Mouse (Mus musculus): Measurements from ENCODE around the gene Hecw2. TPM values are rescaled to one million over a fixed set of nuclear protein-coding genes. Genes with fewer than 3 reads are reported as not detected.

Hecw2 gene
- polyA plus RNA-seq, 1 experiment from 2014 or later, result 0.85 TPM

DNA sequence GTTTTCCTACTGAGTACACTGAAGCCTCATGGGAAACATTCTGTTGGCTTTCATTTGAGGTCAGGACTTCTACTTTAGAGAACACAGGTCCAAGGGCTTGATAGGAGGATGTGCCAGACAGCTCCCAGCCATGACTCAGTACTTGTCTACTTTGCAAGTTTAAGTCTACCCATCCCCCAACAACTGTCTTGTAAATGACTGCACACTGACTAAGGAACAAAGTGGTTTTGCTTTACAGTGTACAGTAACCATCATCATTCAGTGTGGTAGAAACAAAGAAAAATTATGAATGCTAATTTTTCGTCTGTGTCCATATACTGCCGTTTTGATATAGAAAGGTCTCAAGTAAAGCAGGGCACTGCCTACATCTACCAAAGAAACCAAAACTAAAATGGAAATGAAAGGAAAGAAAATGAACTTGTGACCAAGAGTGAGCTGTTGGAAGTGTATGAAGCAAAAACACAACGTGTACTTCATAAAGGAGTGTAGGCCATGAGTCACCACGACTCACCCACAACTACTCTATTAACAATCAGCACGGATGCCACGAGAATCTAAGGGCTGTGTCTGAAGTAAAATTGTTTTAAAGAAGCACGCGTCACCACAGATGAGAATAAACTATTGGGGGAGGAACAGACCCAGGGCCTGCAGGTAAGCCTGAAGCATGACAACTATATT, 356.6 kb downstream of the Hecw2 start:
- DNase-seq (ENCODE audit: low spot score), result no peak

DNA sequence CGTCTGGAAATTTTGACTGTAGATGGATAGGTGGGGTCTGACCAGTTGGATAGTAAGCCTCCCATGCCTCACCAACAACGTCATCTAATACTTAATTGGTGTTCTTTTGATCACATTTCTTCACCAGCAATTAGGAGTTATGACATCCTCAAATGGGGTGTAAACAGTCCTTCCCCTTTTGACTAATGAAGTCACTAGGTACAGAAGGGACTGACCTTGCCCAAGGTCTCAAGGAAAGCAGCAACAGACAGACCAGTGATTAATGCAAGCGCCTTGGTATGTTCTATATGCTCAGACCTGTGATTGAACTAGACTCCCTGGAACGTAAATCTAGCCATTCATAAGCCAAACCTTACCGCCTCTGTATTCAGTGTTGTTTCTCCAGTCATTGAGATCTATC, 364.7 kb downstream of the Hecw2 start:
- DNase-seq (ENCODE audit: low spot score), result no peak

DNA sequence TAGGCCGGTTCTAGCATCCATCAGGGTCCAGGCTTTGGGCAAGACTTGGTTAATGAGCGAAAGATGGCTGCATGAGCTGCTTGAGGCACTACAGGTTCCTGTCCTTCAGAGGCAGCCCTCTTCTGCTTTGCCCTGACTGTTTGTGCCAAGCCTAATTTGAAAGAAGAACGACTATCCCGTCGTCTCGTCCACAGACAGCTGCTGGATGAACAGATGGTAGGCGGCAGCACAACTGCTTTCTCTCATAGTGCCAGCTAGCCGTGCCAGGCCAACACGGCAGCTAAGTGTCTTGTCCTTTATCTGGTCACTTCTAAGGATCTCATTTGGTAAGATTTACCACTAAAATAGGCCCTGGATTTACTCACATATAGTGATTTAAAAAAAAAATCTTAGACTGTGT, 365.9 kb downstream of the Hecw2 start:
- DNase-seq (ENCODE audit: low spot score), result no peak

DNA sequence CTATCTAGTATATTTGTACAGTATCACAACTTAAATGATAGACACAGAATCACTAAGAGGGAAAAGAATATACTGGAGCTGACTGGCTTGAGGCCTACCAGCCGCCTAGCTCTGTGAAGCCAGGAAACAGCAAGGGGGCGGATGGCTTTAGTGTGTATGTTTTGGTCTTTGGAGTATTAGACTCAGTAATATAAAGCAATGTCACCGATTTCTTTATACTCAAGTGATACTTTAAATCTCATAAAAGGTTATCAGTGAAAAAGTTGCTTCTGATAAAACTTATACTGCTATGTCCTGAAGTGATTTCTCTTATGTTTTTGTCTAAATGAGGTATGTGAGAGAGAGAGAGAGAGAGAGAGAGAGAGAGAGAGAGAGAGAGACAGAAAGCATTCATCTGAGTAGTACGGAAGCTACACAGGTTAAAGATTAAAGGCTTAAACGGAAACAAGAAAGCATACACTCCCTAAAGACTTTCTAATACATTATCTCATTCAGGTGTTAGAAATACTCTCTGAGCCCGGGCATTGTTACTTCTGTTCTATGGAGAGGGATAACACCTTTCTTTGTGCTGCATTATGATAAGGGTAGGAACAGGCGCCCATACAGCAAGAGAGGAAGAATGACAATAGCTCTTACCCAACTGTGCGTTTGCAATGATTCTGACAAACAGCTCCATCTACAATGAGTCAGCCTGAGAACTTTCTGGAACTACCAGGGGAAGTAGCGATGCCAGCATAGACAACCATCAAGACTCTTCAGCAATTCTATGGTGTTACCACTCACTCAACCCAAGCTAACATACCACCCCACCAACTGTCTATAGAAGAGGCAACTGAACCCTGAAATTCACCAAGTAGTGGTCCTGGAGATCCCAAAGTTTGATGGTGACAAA, 370.3 kb downstream of the Hecw2 start:
- no peak for DNase-seq (ENCODE audit: low spot score)

DNA sequence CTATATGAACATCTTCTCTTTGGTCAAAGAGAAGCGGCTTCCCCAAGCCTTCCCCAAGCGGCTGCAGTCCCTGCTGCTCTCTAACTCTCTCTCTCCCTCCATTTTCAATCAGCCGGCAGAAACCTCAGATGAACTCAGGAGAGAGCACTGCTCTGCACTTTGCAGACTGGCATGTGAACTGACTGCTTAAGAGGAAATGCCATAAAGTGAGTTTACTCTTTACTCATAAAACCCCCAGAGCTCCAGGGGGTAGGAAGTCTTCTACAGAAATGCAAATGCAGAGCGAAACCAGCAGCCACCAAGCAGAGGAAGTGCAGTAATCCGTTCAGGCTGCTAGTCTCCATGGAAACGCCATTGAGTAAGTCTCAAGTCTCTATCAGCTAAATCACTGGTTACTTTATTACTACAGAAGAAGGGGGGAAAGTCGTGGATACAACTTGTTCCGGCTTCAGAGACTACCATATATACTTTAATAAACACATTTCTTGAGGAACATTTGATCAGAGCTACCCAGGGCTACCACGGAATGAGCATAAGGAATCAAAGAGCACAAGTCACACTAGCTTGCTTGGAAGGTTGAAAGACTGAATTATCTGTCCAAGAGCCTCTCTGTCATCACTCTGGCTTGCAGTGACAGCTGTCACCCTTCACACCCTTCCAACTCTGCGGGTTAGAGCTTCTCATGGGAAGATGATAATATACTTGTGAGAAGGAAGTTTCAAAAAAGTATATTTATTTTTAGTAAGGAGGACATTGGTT, 371.1 kb downstream of the Hecw2 start:
- DNase-seq (ENCODE audit: low spot score), result peak; percentile 79

DNA sequence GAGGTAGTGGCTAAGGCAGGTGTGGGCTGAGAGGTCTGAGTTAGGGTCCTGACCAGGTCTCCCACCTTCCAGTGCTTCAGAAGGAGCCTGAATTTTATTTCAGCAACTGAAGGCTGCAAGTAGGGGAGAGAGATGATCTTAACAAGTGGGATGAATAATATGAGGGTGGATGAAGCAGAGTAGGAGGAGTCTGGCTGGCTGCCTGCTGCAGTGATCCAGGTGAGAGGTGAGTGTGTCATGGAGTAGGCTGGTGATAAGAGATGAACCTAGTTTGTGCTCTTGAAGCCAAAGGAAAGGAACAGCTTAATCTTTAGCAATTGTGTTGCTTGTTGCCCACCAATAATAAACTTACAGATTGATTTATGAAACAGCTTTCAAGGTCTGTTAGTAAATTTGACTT, 373.0 kb downstream of the Hecw2 start:
- no peak for DNase-seq (ENCODE audit: low spot score)

DNA sequence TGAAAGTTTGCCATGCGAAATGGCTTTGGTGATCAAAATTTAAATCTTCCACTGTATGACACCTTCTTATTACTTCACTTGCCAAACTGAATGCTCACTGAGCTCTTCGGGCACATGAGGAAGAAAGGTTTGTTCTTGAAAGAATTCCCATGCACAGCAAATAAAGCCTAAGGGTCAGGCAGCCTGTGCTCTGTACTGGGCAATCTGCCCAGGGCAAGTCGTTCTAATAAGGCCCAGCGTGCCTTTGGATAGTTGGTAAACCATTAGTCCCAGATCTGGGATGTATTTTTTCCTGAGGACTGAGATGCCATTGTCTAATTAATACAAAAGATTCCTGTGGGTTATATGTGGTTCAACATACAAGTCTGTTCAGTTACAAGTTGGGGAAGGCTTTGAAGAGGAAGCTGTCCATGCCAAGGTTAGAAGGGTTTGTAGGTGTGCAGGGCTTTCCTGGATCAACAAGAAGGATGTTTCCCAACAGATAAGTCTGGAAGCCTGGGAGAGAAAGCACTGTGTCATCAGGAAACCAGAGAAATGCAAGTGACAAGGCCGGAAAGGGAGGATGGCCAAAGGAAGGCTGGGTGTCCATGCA, 374.8 kb downstream of the Hecw2 start:
- DNase-seq (ENCODE audit: low spot score), result no peak

DNA sequence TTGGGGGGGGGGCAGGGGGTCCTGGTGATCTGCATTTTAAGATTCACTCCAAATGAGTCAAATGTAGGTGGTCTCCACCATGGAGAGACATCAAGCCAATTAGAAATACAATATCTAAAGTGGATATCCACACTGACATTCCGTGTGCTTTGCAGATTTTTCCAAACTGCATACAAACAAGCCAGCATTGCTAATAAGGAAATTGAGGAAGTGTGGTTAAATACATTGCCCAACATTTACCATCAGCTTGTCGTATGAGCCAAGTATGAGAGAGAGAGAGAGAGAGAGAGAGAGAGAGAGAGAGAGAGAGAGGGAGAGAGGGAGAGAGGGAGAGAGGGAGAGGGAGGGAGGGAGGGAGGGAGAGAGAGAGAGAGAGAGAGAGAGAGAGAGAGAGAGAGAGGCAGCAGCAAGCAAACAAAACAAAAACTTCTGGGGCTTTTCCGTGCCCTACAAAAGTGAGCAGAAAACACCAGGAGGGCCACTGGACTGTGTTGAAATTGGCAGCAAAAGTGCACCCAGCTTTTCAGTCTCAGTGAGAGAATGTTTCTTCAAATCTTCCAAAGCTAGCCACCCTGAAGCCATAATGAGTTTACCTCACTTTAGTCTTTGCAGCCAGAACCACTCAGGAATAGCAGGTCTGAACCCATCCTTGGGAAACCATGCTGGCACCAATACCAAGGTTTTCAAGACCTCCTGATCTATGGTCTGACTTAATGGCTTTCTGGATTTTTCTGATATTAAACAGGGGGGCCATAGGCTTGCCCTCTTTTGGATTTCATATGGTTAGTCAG, 376.7 kb downstream of the Hecw2 start:
- no peak for DNase-seq (ENCODE audit: low spot score)

DNA sequence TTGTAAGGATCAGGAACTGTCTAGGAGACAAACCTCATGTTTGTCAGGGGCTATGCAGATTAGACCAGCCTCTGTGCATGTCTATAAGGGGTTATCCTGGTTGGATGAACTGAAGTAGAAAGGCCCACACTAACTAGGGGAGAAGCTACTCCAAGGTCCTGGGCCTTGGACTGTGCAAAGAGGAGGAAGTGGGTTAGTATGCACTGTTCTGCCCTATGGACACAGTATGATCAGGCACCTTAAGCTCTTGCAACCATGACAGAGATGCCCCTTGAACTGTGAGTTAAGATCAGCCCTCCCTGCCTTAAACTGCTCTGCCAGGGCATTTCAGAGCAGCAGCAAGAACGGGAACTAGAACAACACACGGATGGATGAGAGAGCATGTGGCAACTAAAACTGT, 378.6 kb downstream of the Hecw2 start:
- no peak for DNase-seq (ENCODE audit: low spot score)

DNA sequence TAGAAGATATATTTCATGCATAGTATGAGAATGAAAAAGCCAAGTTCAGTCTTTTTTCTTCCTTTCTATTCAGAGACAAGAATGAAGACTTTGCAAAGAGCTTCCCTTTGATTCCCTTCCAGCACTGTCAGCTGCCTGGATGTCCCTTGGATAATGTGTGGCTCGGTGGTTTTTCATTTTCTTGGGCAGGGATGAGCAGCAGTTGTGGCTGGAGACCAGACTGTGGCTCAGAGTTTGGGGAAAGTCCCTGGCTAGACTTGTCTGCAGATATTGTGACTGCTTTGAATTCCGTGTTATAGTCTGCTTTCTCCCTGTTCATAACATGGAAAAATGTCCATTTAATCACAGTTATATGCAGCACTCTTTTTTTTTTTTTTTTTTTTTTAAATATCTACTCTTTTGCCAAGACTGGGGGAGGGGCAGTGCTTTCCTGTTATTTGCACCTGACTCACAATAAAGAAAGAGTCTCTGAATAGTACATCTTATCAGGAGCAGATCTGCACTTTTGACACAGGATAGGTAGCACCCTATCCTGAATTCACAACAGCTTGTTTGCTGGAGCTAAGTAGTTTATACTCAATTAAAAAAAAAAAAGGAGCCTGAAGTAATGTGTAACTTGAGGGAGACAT, 380.8 kb downstream of the Hecw2 start:
- DNase-seq (ENCODE audit: low spot score), result no peak

DNA sequence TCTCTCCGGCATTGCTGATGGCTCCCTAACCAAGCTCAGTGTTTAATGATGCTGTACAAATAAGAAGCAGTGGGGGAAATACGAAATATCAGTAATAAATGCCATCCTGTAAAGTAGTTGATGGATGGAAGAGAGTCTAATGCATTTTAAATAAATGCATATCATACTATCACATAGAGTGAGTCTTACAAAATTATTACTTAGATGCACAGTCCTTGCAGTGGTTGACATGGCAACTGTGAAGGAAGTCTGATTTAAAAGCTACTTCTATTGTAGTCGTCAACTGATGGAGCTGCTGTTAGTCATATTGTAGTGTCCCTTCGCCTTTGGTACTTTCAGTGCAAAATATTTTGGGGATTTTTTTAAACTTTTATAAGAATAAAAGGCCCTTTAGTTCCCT, 383.0 kb downstream of the Hecw2 start:
- DNase-seq (ENCODE audit: low spot score), result no peak

DNA sequence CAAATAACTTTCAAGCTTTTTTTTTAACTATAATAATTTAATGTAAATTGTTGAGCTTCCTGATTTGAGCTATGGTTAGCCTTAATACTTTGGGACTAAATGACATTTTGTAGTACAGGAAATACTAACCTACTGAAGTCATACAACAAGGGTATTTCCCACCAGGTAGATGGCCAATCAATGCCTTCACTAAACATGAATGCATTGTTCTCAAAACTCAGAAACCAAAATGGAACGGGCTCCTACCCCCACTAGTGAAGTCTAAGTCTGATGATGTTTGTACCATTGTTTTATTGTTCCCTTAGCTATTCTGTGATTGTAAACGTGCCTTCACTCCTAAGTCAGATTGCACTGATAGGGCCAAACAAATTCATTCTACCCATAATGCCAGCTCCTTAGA, 386.7 kb downstream of the Hecw2 start:
- no peak for DNase-seq (ENCODE audit: low spot score)

DNA sequence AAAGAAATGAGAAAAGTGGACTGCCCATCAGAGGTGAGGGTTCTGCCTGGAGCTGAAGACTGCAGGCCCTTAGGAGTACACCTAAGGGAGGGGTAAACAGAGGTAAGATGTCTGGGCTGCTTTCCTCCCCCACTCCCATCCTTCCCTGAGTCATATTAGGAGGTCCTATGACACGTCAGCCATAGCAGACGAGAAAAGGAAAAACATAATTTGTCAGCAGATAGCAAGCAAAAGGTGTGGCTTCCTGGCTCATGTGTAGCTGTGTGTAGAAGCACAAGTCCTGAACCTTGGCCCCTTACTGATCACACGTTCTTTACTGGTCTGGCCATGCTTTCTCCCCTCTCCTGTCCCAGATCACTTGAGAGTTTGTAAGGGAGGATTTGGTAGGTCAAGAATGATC, 397.2 kb downstream of the Hecw2 start:
- DNase-seq (ENCODE audit: low spot score), result no peak

DNA sequence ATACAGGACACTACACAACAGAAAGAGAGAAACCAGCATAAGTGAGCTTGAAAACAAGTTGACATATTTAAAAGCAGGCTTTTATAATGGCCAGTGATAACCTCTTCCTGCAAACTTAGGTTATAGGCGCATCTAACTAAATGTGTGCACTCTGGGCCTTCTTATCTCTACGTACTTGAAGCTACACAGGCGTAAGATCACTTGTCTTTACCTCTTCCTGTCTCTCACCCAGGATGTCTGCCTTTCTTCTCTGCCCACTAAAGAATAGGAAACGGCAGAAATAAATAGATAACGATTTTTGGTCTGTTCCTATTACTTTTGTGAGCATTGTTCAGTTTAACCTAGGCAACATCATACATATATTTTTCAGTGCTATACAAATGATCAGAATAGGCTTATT, 397.9 kb downstream of the Hecw2 start:
- DNase-seq (ENCODE audit: low spot score), result peak; percentile 44

DNA sequence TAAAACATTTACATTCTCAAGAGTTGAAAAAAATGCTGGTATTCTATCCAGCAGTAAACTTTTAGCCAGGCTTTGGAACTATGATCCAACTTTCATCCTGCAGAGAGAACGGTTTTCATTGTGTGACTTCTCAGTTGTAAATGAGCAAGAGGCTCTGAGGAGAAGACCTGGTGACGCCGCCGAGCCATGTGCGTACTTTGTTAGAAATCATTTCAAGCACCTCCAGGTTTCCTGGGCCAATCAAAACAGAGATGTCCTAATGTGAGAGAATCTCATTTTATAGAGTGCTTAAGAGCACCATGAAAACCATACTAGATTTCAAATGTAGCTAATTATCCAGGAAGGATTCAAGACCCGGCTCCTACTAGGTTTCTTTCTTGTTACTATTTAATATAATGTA, 398.7 kb downstream of the Hecw2 start:
- no peak for DNase-seq (ENCODE audit: low spot score)

DNA sequence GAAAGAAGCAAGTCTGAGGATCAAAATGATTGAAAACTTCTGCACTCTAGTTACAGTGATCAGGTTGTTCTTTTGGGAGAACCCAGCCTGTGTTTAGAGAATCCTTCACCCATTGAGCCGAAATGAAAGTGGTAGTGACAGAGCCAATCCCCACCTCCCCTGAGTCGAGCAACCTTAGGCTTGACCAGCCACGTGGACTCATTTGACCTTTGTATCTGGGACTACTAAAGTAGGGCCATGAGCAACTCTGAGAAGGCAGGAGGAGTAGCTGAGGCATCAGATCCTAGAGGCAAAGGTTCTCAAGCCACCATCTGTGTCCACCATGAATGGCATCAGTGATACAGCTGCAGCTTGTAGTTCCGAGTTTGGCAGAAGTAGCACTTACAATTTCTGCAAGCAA, 399.4 kb downstream of the Hecw2 start:
- DNase-seq (ENCODE audit: low spot score), result no peak

DNA sequence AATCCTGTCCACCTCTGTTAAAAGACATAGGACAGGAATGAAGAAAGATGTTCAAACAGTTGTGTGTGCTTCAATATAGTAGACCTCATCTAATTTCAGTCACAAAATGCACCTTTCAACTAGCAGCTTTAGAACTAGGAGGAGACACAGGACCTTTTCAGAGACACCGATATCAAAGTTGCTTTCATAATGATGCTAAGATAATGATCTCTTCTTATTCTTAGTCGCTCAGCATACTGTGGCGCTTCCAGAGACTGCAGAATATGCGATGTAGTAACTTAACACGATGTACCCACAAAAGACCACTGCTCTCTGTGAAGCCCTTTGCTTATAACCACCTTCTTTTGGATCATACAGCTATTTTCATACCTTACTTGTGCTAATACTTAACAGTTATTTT, 399.9 kb downstream of the Hecw2 start:
- no peak for DNase-seq (ENCODE audit: low spot score)

DNA sequence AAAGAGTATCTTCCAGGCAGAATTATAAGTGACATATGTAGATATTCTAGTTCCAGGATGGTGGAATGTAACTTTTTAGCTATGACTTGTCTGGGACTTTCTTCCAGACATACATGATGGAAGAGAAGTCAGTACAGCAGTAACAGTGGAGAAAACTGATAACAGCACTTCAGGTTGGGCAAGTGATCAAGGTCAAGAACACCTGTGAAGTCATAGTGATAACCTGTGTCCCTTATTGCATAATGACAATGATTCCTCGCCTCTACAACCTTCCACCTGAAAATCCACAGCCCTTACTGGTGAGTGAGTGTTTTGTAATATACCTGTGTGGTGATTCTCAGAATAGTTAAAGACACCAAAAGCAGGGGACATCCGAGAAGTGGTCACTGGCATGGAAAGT, 400.7 kb downstream of the Hecw2 start:
- no peak for DNase-seq (ENCODE audit: low spot score)

DNA sequence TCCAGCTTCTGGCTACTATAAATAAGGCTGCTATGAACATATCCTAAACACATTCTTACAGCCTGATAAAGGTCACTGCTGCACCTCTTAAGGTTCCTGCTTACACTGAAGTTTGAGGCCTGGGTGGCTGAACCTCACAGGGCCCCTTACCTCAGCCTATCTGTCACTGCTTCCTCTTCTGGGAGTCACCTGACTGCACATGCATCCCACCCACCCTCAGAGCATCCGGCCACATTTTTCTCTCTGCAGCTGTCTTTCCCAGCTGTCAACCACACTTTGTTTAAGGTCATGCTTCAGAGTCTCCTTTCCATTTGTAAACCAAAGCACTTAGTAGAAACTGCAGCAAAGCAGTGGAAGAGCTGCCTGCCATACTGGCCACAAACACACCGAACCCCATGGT, 403.6 kb downstream of the Hecw2 start:
- peak; percentile 93 for DNase-seq (ENCODE audit: low spot score)

DNA sequence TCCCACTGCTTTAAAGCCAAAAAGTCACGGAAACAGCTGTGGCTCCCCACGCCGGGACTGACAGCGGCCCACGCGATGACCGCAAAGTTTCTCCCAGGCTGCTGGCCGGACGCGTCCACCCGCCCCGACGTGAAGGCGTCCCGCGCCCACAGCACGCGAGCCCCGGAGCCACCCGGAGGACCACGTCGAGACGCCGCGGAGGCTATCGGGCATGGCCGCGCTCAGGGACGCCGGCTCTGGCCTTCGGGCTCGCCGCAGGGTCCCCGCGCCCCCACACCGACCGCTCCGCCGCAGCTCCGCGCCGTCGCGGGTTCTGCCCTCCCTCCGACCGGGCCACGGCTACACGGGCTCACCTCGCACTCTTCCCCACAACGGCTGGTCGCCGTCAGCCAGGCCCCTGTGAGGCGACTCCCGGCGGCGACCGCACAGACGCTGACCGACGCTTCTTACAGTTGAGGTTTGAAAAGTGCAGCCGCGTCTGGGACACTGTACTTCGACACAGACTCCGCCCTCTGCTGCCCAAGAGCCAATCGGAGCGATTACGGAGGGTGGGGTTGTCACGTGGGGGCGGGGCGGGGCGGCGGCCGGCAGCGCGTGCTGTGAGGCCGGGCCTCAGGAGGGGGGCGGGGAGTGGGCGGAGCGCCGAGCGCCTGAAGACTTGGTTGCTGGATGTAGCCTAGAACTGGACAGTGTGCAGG, 410.1 kb downstream of the Hecw2 start, which contains the start of gene Stk17b:
Stk17b (minus strand) TSS at position 504 of the 698 bp plus-strand sequence.
- DNase-seq (ENCODE audit: low spot score), result peak; percentile 93

Measured in thymus, postnatal 0 days (tissue).